Mouse (Mus musculus) intestine, postnatal 0 days (tissue): ENCODE data around the gene Kyat1. TPM values are rescaled to one million over a fixed set of nuclear protein-coding genes. Genes with fewer than 3 reads are reported as not detected.

Source experiments
- ATAC-seq: fragments of 200-750 bp; cut with Nextera tagmentation; 2 replicates; pipeline ENCODE4 v1.8.0; 2017; ENCODE audit warnings: mild to moderate bottlenecking, moderate TSS enrichment, moderate library complexity
- H3K27ac ChIP-seq: fragments of 300-500 bp; sonication (generic); 2 replicates; pipeline ENCODE4 v1.5.1; 2014; ENCODE audit warnings: mild to moderate bottlenecking, low read depth, low read length, moderate library complexity
- H3K27me3 ChIP-seq: fragments of 300-500 bp; sonication (generic); replicated peaks from 2 replicates; pipeline ENCODE4 v1.6.1; 2014; ENCODE audit warnings: low read length, mixed read lengths; ENCODE audit not compliant: control insufficient read depth, insufficient read depth
- H3K36me3 ChIP-seq: fragments of 300-500 bp; sonication (generic); 2 replicates; pipeline ENCODE4 v1.6.1; 2014; ENCODE audit warnings: mild to moderate bottlenecking, moderate library complexity; ENCODE audit not compliant: control insufficient read depth, insufficient read depth
- H3K4me1 ChIP-seq: fragments of 300-500 bp; sonication (generic); replicated peaks from 2 replicates; pipeline ENCODE4 v1.6.1; 2014; ENCODE audit warnings: antibody characterized with exemption, low read length, mixed read lengths; ENCODE audit not compliant: control insufficient read depth, insufficient read depth
- H3K4me2 ChIP-seq: fragments of 300-500 bp; sonication (generic); replicated peaks from 2 replicates; pipeline ENCODE4 v1.6.1; 2014; ENCODE audit warnings: low read depth, mild to moderate bottlenecking, moderate library complexity
- H3K4me3 ChIP-seq: fragments of 300-500 bp; sonication (generic); 2 replicates; pipeline ENCODE4 v1.5.1; 2014; ENCODE audit warnings: low read depth, low read length
- H3K9ac ChIP-seq: fragments of 300-500 bp; sonication (generic); 2 replicates; pipeline ENCODE4 v1.6.1; 2014; ENCODE audit warnings: mild to moderate bottlenecking, low read depth, low read length
- H3K9me3 ChIP-seq: fragments of 300-500 bp; sonication (generic); 2 replicates; pipeline ENCODE4 v1.6.1; 2016; ENCODE audit warnings: mixed run types; ENCODE audit not compliant: control insufficient read depth
- CTCF ChIP-seq: sonication (generic); IDR thresholded peaks from 2 replicates; pipeline ENCODE4 v1.5.1; 2016; ENCODE audit warnings: low read depth, mild to moderate bottlenecking, control low read depth, antibody characterized with exemption, moderate library complexity
- WGBS: fragments of 180-500 bp; shearing (Covaris S2); extraction: QIAGEN DNeasy Blood & Tissue Kit; methylation state at CpG from one replicate; pipeline ENCODE4 v1.1.7; 2014; 5-methylcytosine and 5-hydroxymethylcytosine counted together
- polyA plus RNA-seq: library from polyadenylated mRNA; unstranded; fragments of >200 nt; fragmentation: Nextera tagmentation; extraction: Ambion mirVana; gene quantifications from 2 replicates; pipeline ENCODE4 v1.2.1, GENCODE M21; 2015

The Kyat1 gene
- polyA plus RNA-seq, 1 experiment from 2014 or later, result 17.3 TPM

- no peak for ATAC-seq
- Histone ChIP-seq H3K36me3 (peaks cover 30% of the 10 kb centered on the region), H3K27me3 (no peaks in the 10 kb centered on the region), H3K4me1 (peaks cover 12% of the 10 kb centered on the region; the same call in 1 of the 2 replicates), H3K9me3 (no peaks in the 10 kb centered on the region), H3K9ac (no peak overlapping the region), H3K4me2 (no peak overlapping the region), H3K4me3 (no peak overlapping the region), H3K27ac (no peak overlapping the region)
- no peak for TF ChIP-seq CTCF
- WGBS, result 86% methylated on average over 3 of the region's 3 CpGs
Measured at GRCm38 (mm10) chr2:30249182-30249581, 43.5 kb upstream of the Kyat1 start.

GRCm38 (mm10) chr2:30247681-30248080 lies 42.0 kb upstream of the Kyat1 start:
- H3K4me3 ChIP-seq, result no peak overlapping the region
- no peaks in the 10 kb centered on the region for H3K27me3 ChIP-seq
- no peak overlapping the region for H3K9ac ChIP-seq
- peaks cover 12% of the 10 kb centered on the region for H3K4me1 ChIP-seq
- TF ChIP-seq CTCF, result no peak
- no peak for ATAC-seq
- no peak overlapping the region for H3K27ac ChIP-seq
- H3K4me2 ChIP-seq, result no peak overlapping the region
- no peaks in the 10 kb centered on the region for H3K9me3 ChIP-seq
- peaks cover 40% of the 10 kb centered on the region for H3K36me3 ChIP-seq
- WGBS, result 77% methylated on average over 4 of the region's 4 CpGs

- Histone ChIP-seq H3K4me3 (no peak overlapping the region), H3K9ac (no peak overlapping the region), H3K4me2 (no peak overlapping the region), H3K36me3 (peaks cover 46% of the 10 kb centered on the region), H3K27ac (no peak overlapping the region), H3K4me1 (peaks cover 11% of the 10 kb centered on the region), H3K27me3 (no peaks in the 10 kb centered on the region), H3K9me3 (no peaks in the 10 kb centered on the region)
- 88% methylated on average over 5 of the region's 5 CpGs for WGBS
- TF ChIP-seq CTCF, result no peak
- no peak for ATAC-seq
Measured at GRCm38 (mm10) chr2:30247036-30247435, 41.4 kb upstream of the Kyat1 start.

GRCm38 (mm10) chr2:30244595-30245178 lies 39.0 kb upstream of the Kyat1 start:
- Histone ChIP-seq H3K4me1 (peaks cover 10% of the 10 kb centered on the region), H3K9me3 (no peaks in the 10 kb centered on the region), H3K4me2 (no peak overlapping the region), H3K27me3 (no peaks in the 10 kb centered on the region), H3K36me3 (peaks cover 56% of the 10 kb centered on the region), H3K27ac (no peak overlapping the region), H3K9ac (no peak overlapping the region), H3K4me3 (no peak overlapping the region)
- TF ChIP-seq CTCF, result no peak
- 39% methylated on average over 7 of the region's 7 CpGs for WGBS
- peak; percentile 3; the same call in 1 of the 2 replicates for ATAC-seq

- H3K9me3 ChIP-seq, result no peaks in the 10 kb centered on the region
- WGBS, result 91% methylated on average over 4 of the region's 4 CpGs
- no peak for ATAC-seq
- H3K36me3 ChIP-seq, result peaks cover 45% of the 10 kb centered on the region
- H3K9ac ChIP-seq, result no peak overlapping the region
- H3K27ac ChIP-seq, result peak overlapping the region; percentile 68; the same call in 1 of the 2 replicates
- H3K27me3 ChIP-seq, result no peaks in the 10 kb centered on the region
- peaks cover 10% of the 10 kb centered on the region for H3K4me1 ChIP-seq
- H3K4me2 ChIP-seq, result no peak overlapping the region
- no peak for TF ChIP-seq CTCF
- H3K4me3 ChIP-seq, result no peak overlapping the region
Measured at GRCm38 (mm10) chr2:30243391-30243790, 37.7 kb upstream of the Kyat1 start.

GRCm38 (mm10) chr2:30242509-30242908 lies 36.9 kb upstream of the Kyat1 start:
- Histone ChIP-seq H3K4me1 (peaks cover 10% of the 10 kb centered on the region), H3K36me3 (peaks cover 40% of the 10 kb centered on the region), H3K4me3 (no peak overlapping the region), H3K9me3 (no peaks in the 10 kb centered on the region), H3K27ac (peak overlapping the region; percentile 68), H3K9ac (no peak overlapping the region), H3K27me3 (no peaks in the 10 kb centered on the region), H3K4me2 (no peak overlapping the region)
- WGBS, result 46% methylated on average over 4 of the region's 4 CpGs
- ATAC-seq, result peak; percentile 32
- TF ChIP-seq CTCF, result no peak
